Mouse (Mus musculus) liver, embryonic 15.5 days (tissue): ENCODE measurements around the gene Xylb. TPM values are rescaled to one million over a fixed set of nuclear protein-coding genes. Genes with fewer than 3 reads are reported as not detected.
"Not testable (repeated sequence)": the region's sequence is repeated elsewhere in the genome, so short reads cannot be mapped to it uniquely, and the experiment has no call there.

Experiments used
- ATAC-seq: fragments of 200-750 bp; cut with Nextera tagmentation; 2 replicates; pipeline ENCODE4 v1.8.0; 2017; ENCODE audit warnings: moderate number of reproducible peaks, mild to moderate bottlenecking, moderate library complexity; ENCODE audit not compliant: insufficient read depth
- H3K27ac ChIP-seq: fragments of 300-500 bp; sonication (generic); replicated peaks from 2 replicates; pipeline ENCODE4 v1.5.1; 2015; ENCODE audit warnings: mild to moderate bottlenecking, inconsistent platforms
- H3K27me3 ChIP-seq: fragments of 300-500 bp; sonication (generic); 2 replicates; pipeline ENCODE4 v1.6.1; 2015; ENCODE audit warnings: mild to moderate bottlenecking, inconsistent platforms
- H3K36me3 ChIP-seq: fragments of 300-500 bp; sonication (generic); replicated peaks from 2 replicates; pipeline ENCODE4 v1.6.1; 2015; ENCODE audit warnings: moderate library complexity, mild to moderate bottlenecking, inconsistent platforms
- H3K4me1 ChIP-seq: fragments of 300-500 bp; sonication (generic); replicated peaks from 2 replicates; pipeline ENCODE4 v1.6.1; 2015; ENCODE audit warnings: inconsistent platforms
- H3K4me2 ChIP-seq: fragments of 300-500 bp; sonication (generic); 2 replicates; pipeline ENCODE4 v1.6.1; 2015; ENCODE audit warnings: moderate library complexity, mild to moderate bottlenecking, inconsistent platforms
- H3K4me3 ChIP-seq: fragments of 300-500 bp; sonication (generic); replicated peaks from 2 replicates; pipeline ENCODE4 v1.5.1; 2015; ENCODE audit warnings: mild to moderate bottlenecking, inconsistent platforms
- H3K9ac ChIP-seq: fragments of 300-500 bp; sonication (generic); 2 replicates; pipeline ENCODE4 v1.6.1; 2015; ENCODE audit warnings: moderate library complexity, mild to moderate bottlenecking, inconsistent platforms
- H3K9me3 ChIP-seq: fragments of 300-500 bp; sonication (generic); replicated peaks from 2 replicates; pipeline ENCODE4 v1.6.1; 2016; ENCODE audit warnings: inconsistent platforms
- WGBS: fragments of 180-500 bp; shearing (Covaris S2); methylation state at CpG from one replicate; pipeline ENCODE4 v1.1.7; 2015; ENCODE audit warnings: mixed read lengths; ENCODE audit not compliant: insufficient replicate concordance; 5-methylcytosine and 5-hydroxymethylcytosine counted together
- polyA plus RNA-seq: library from polyadenylated mRNA; unstranded; fragments of >200 nt; fragmentation: Nextera tagmentation; extraction: Ambion mirVana; gene quantifications from 2 replicates; pipeline ENCODE4 v1.2.1, GENCODE M21; 2015

Xylb gene
- polyA plus RNA-seq, 1 experiment from 2014 or later, result 3.8 TPM

GRCm38 (mm10) chr9:119365284-119365683 lies 8.1 kb downstream of the Xylb start, which contains the start of gene Slc22a14:
Gene Slc22a14 (minus strand): TSS chr9:119365553.
- no peak for ATAC-seq
- WGBS, result 50% methylated on average over 7 of the region's 7 CpGs
- Histone ChIP-seq H3K27me3 (no peaks in the 10 kb centered on the region), H3K4me2 (no peak within 1 kb of the TSS), H3K4me1 (no peaks in the 10 kb centered on the region), H3K9ac (no peak within 1 kb of the TSS), H3K36me3 (no peaks in the 10 kb centered on the region; the same call in 1 of the 2 replicates), H3K4me3 (no peak within 1 kb of the TSS), H3K27ac (no peak within 1 kb of the TSS), H3K9me3 (no peaks in the 10 kb centered on the region)

- ATAC-seq, result no peak
- no peak overlapping the region for H3K4me3 ChIP-seq
- H3K4me1 ChIP-seq, result no peaks in the 10 kb centered on the region
- no peak overlapping the region for H3K9ac ChIP-seq
- H3K4me2 ChIP-seq, result no peak overlapping the region
- H3K9me3 ChIP-seq, result no peaks in the 10 kb centered on the region
- no peak overlapping the region for H3K27ac ChIP-seq
- H3K36me3 ChIP-seq, result no peaks in the 10 kb centered on the region; the same call in 1 of the 2 replicates
- WGBS, result 70% methylated on average over 3 of the region's 3 CpGs
- no peaks in the 10 kb centered on the region for H3K27me3 ChIP-seq
These were observed 11.2 kb downstream of the Xylb start for GRCm38 (mm10) chr9:119368367-119368766.

GRCm38 (mm10) chr9:119370770-119371169 lies 13.6 kb downstream of the Xylb start:
- not testable (repeated sequence) for H3K9ac ChIP-seq, H3K27me3 ChIP-seq, H3K27ac ChIP-seq, ATAC-seq, H3K9me3 ChIP-seq, H3K4me1 ChIP-seq, H3K4me2 ChIP-seq, H3K4me3 ChIP-seq, H3K36me3 ChIP-seq
- WGBS, result 61% methylated on average over 4 of the region's 4 CpGs

GRCm38 (mm10) chr9:119371251-119371650 lies 14.1 kb downstream of the Xylb start:
- Histone ChIP-seq H3K4me1 (no peaks in the 10 kb centered on the region), H3K27me3 (no peaks in the 10 kb centered on the region), H3K36me3 (no peaks in the 10 kb centered on the region; the same call in 1 of the 2 replicates), H3K9ac (no peak overlapping the region), H3K9me3 (no peaks in the 10 kb centered on the region), H3K4me3 (no peak overlapping the region), H3K4me2 (no peak overlapping the region), H3K27ac (no peak overlapping the region)
- ATAC-seq, result no peak
- 66% methylated on average over 4 of the region's 4 CpGs for whole genome bisulfite sequencing

GRCm38 (mm10) chr9:119375008-119375407 lies 17.8 kb downstream of the Xylb start:
- Histone ChIP-seq H3K27ac (no peak overlapping the region), H3K27me3 (no peaks in the 10 kb centered on the region), H3K36me3 (no peaks in the 10 kb centered on the region), H3K9me3 (no peaks in the 10 kb centered on the region), H3K4me2 (no peak overlapping the region), H3K4me1 (no peaks in the 10 kb centered on the region), H3K9ac (no peak overlapping the region), H3K4me3 (no peak overlapping the region)
- ATAC-seq, result no peak
- 72% methylated on average over 3 of the region's 3 CpGs for WGBS

- H3K36me3 ChIP-seq, result no peaks in the 10 kb centered on the region
- no peaks in the 10 kb centered on the region for H3K4me1 ChIP-seq
- H3K27me3 ChIP-seq, result no peaks in the 10 kb centered on the region
- no peaks in the 10 kb centered on the region for H3K9me3 ChIP-seq
- no peak overlapping the region for H3K9ac ChIP-seq
- no peak overlapping the region for H3K27ac ChIP-seq
- H3K4me3 ChIP-seq, result no peak overlapping the region
- H3K4me2 ChIP-seq, result no peak overlapping the region
- WGBS, result 72% methylated on average over 6 of the region's 6 CpGs
- no peak for ATAC-seq
These were observed 18.4 kb downstream of the Xylb start for GRCm38 (mm10) chr9:119375556-119375955.

- Histone ChIP-seq H3K4me2 (no peak overlapping the region), H3K27ac (no peak overlapping the region), H3K27me3 (no peaks in the 10 kb centered on the region), H3K9ac (no peak overlapping the region), H3K4me1 (no peaks in the 10 kb centered on the region), H3K36me3 (no peaks in the 10 kb centered on the region), H3K4me3 (no peak overlapping the region), H3K9me3 (no peaks in the 10 kb centered on the region)
- ATAC-seq, result no peak
- 67% methylated on average over 4 of the region's 4 CpGs for WGBS
These were observed 21.1 kb downstream of the Xylb start for GRCm38 (mm10) chr9:119378231-119378630.

GRCm38 (mm10) chr9:119382603-119383002 lies 25.4 kb downstream of the Xylb start:
- Histone ChIP-seq H3K4me3 (no peak overlapping the region), H3K9ac (no peak overlapping the region), H3K4me2 (no peak overlapping the region), H3K27ac (no peak overlapping the region), H3K9me3 (no peaks in the 10 kb centered on the region), H3K36me3 (no peaks in the 10 kb centered on the region), H3K4me1 (no peaks in the 10 kb centered on the region), H3K27me3 (no peaks in the 10 kb centered on the region)
- ATAC-seq, result no peak
- WGBS, result 60% methylated on average over 6 of the region's 6 CpGs

GRCm38 (mm10) chr9:119388956-119389355 lies 31.8 kb downstream of the Xylb start:
- Histone ChIP-seq H3K4me3 (no peak overlapping the region), H3K27me3 (no peaks in the 10 kb centered on the region), H3K4me1 (no peaks in the 10 kb centered on the region), H3K27ac (no peak overlapping the region), H3K4me2 (no peak overlapping the region), H3K9ac (no peak overlapping the region), H3K9me3 (no peaks in the 10 kb centered on the region), H3K36me3 (no peaks in the 10 kb centered on the region)
- ATAC-seq, result no peak
- 42% methylated on average over 5 of the region's 5 CpGs for WGBS

GRCm38 (mm10) chr9:119390214-119390613 lies 33.0 kb downstream of the Xylb start:
- Histone ChIP-seq H3K27me3 (no peaks in the 10 kb centered on the region), H3K4me2 (no peak overlapping the region)

GRCm38 (mm10) chr9:119394808-119395207 lies 37.6 kb downstream of the Xylb start:
- 45% methylated on average over 1 of the region's 1 CpGs for WGBS
- ATAC-seq, result no peak
- no peaks in the 10 kb centered on the region for H3K9me3 ChIP-seq
- H3K27me3 ChIP-seq, result no peaks in the 10 kb centered on the region
- H3K4me1 ChIP-seq, result no peaks in the 10 kb centered on the region
- H3K9ac ChIP-seq, result no peak overlapping the region
- H3K4me3 ChIP-seq, result no peak overlapping the region
- H3K36me3 ChIP-seq, result no peaks in the 10 kb centered on the region
- no peak overlapping the region for H3K4me2 ChIP-seq
- no peak overlapping the region for H3K27ac ChIP-seq

More at GRCm38 (mm10) chr9:119390214-119390613, 33.0 kb downstream of the Xylb start:
- WGBS, result 70% methylated on average over 2 of the region's 2 CpGs
- Histone ChIP-seq H3K4me3 (no peak overlapping the region), H3K4me1 (no peaks in the 10 kb centered on the region), H3K9me3 (no peaks in the 10 kb centered on the region), H3K27ac (no peak overlapping the region), H3K36me3 (no peaks in the 10 kb centered on the region), H3K9ac (no peak overlapping the region)
- ATAC-seq, result no peak

GRCm38 (mm10) chr9:119401351-119401750 lies 44.2 kb downstream of the Xylb start:
- no peak overlapping the region for H3K27ac ChIP-seq
- ATAC-seq, result peak; percentile 10
- H3K9ac ChIP-seq, result no peak overlapping the region

More at GRCm38 (mm10) chr9:119401351-119401750, 44.2 kb downstream of the Xylb start:
- peak overlapping the region; percentile 66 for H3K4me3 ChIP-seq
- peaks cover 47% of the 10 kb centered on the region for H3K27me3 ChIP-seq
- no peaks in the 10 kb centered on the region for H3K9me3 ChIP-seq
- under 1% methylated on average over 7 of the region's 7 CpGs for WGBS
- H3K4me1 ChIP-seq, result peaks cover 32% of the 10 kb centered on the region
- no peaks in the 10 kb centered on the region for H3K36me3 ChIP-seq
- H3K4me2 ChIP-seq, result peak overlapping the region; percentile 73
